Mouse (Mus musculus) inflammation-experienced regulatory T-cells (primary cell): ENCODE data around the gene Ube2t. TPM values are rescaled to one million over a fixed set of nuclear protein-coding genes. Genes with fewer than 3 reads are reported as not detected.

Experiments
- polyA plus RNA-seq, 2 experiments: library from polyadenylated mRNA; unstranded; fragments of 100-300 nt; shearing (Covaris generic); gene quantifications; one replicate each; pipeline ENCODE4 v1.2.1; 2017

Ube2t gene
- polyA plus RNA-seq: 1 to 10 TPM; 6.0 to 6.2 TPM

DNA sequence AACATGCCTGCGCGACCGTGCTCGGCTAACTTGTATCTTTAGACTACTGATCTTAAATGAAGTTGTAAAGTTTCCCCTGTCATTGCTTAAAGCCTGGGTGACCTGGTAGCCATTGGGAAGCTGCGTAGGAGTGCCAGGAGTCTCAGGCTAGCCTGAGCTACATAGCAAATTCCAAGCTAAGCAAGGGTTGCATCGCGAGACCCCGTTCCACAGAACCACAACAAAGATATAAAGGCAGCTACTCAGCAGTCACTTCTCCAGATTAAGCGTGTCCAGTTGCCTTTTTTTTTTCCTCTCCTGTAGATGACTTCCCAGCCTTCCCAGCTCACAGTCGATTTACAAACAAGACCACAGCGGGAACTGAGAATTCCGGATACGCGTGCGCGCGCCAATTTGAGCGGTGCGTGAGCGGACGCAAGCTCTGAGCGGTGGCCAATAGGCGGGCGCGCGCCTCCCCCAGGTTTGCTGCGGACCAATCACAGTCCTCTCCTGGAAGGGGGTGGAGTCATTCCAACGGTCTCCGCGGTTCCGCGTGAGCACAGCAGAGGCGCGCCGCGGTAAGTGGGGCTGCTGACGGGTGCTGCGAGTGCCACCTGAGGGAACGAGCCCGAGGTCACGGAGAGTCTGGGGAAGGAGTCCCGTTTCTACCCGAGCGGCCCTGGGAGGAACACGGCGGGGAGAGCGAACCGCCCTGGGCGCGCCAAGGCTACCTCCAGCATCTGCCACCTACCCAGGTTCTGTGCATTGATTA is at the start of gene Ube2t:
Gene Ube2t, plus strand, starts transcription at position 513 of the 751 bp plus-strand sequence.

GRCm38 (mm10) chr1:134955637-134956176 is 6.7 kb upstream of the Ube2t start, which contains the start of gene Ppp1r12b:
TSS of gene Ppp1r12b (minus strand) at chr1:134955942.

Other genes starting within 250 kb of the Ube2t start
- 10 to 100 TPM in 1 of 2 experiments, 1 to 10 TPM in 1; 7.9 to 16.2 TPM for gene Ppp1r12b, start 6.6 kb upstream of the Ube2t start, polyA plus RNA-seq
- gene Lgr6, start 142.7 kb downstream of the Ube2t start, polyA plus RNA-seq: 1 to 10 TPM in 1 of 2 experiments, under 1 TPM in 1; 0.14 to 1.0 TPM
- 100 to 1,000 TPM; 217 to 233 TPM for gene Ptpn7, start 170.1 kb downstream of the Ube2t start, polyA plus RNA-seq
- 100 to 1,000 TPM in 1 of 2 experiments, 10 to 100 TPM in 1; 76.1 to 108 TPM for gene Arl8a, start 184.3 kb downstream of the Ube2t start, polyA plus RNA-seq
- gene Gpr37l1, start 205.1 kb downstream of the Ube2t start, polyA plus RNA-seq: not detected